Mouse (Mus musculus): ENCODE measurements around the gene Gm14862. TPM values are rescaled to one million over a fixed set of nuclear protein-coding genes. Genes with fewer than 3 reads are reported as not detected.

Gene Gm14862
- total RNA-seq, 1 experiment from 2014 or later: not detected

DNA sequence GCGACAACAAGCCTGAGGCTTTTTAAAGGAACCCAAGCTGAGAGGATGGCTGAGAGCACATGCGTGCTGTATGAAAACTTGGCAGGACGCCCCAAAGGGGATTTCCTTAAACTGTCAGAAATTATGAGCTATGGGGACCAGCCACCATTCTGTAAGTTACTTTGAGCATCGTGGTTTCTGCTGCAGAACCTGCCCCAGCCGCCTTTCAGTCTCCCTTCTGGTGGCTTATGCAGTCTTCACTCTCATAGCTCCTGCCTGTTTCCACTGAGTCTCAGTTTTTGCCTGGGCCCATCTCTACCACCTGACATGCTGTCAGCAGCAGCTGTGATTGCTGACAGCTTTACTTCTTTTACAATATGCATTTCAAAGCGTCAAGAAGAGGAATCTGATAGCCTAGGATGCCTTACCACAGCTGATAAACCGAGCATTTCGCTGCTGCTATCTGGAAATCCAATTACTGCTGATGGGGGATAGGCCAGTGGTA lies 13.3 kb downstream of the Gm14862 start:
- peak; percentile 89 to 90 for ATAC-seq (replicated peaks in 1 of 2; ENCODE audit: insufficient read depth in 1 of 2, low FRiP score in 2 of 2, low TSS enrichment in 1 of 2, low read depth in 1 of 2, poor library complexity in 2 of 2, severe bottlenecking in 2 of 2)

DNA sequence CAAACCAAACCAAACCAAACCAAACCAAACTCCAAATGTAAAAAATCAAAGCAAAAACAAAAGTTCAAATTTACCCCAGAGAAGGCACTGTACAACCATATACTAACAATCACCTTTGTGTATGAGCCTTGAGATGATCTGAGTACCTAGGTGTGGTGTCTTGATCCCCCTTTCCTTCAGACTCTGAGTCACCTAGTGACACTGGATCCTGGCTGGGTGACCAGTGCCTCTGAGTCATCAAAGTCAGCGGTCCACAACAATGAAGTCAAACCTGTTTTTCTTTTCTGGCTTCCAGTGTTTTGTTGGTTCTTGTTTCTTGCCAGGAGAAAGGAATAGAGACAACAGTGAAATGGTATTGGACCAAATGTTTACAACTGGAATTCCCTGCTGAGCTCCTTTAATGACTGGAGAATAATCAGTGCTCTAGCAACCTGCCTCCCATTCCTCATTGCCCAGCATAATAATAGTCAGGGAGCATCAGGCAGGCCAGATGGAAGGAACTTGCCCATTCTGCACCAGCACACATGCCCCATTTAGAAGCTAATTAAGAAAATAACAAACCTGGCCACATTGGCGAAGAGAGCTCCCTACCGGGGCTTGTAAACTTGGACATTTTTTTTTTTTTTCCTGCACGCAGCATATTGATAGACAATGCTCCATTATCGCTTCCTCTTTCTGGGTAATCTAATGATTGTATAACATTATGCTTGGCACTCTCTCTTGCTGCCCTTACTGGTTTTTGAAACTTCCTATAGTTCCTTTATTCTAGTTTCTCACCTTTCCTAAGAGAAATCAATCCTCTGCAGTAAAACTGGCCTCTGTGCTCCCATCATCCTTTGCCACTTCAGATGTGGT lies 15.7 kb downstream of the Gm14862 start:
- no peak for ATAC-seq (replicated peaks in 1 of 2; ENCODE audit: insufficient read depth in 1 of 2, low FRiP score in 2 of 2, low TSS enrichment in 1 of 2, low read depth in 1 of 2, poor library complexity in 2 of 2, severe bottlenecking in 2 of 2)

DNA sequence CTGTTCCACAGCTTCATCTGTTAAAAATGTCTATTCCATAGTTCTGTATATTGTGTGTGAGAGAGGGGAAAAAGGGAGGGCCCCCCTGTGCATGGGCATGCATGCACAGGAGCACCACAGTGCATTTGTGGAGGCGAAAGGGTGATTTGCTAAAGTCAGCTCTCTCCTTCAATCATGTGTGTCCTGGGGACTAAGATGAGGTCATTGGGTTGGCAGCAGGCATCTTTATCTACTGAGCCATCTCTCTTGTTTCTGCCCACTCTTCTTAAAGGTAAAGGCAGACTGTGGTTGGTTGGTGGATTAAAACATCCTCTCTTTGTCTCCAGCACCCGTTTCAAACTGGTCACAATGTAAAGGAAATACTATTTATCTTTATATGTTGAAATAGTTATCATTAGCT lies 29.6 kb downstream of the Gm14862 start:
- no peak for ATAC-seq (replicated peaks in 1 of 2; ENCODE audit: insufficient read depth in 1 of 2, low FRiP score in 2 of 2, low TSS enrichment in 1 of 2, low read depth in 1 of 2, poor library complexity in 2 of 2, severe bottlenecking in 2 of 2)

DNA sequence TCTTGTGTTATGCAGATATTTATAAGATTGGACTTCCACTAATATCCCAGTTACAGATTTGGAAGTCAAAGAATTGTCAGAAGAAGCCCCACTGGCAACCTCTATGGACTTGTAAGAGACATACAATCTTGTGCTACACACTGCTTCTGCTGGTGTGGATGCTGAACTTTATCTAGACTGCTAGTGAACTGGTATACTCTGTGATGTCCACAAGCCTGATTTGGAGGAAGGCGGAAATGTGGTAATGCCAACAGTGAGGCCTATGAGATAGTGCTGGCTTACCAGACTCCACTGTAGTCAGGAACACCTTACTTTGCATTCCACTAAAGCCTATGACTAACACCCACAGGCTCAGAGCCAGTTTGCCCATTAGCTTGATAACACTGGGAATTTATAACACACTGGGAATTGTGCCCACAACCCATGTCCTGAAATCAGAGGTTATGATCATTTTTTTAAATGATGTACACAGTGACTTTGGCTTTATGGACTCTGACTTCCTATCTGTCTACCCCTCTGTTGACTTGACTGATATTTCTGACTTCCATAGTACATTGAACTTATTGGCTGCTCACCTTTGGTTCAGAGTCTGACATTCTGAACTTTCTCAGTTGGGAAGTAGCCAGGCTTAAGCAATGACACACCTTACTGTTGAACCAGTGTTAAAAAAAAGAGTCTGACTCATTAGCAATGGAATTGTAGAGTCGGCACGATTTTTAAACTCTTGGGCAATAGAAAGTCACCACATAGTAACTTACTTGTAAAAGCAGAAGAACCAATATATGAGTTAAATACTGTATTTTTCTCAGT lies 34.1 kb downstream of the Gm14862 start:
- ATAC-seq (replicated peaks in 1 of 2; ENCODE audit: insufficient read depth in 1 of 2, low FRiP score in 2 of 2, low TSS enrichment in 1 of 2, low read depth in 1 of 2, poor library complexity in 2 of 2, severe bottlenecking in 2 of 2): no peak

DNA sequence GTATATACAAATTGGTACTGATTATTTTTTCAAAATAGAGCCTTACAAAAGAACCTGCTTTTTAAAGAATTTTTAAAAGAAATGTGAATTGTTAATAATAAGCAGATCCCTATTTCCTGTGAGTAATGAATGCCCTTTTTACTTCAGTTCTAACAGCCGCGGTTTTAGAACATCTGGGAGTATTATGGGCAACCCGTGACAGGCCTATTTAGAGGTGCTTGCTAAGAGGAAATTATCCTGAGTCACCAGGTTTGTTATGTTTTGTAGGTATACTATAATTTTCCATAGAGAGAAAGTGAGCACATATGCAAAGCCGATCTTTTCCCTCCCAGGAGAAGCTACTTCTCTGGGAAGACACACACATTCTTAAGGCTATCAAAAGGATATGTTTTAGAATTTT lies 35.0 kb downstream of the Gm14862 start:
- no peak for ATAC-seq (replicated peaks in 1 of 2; ENCODE audit: insufficient read depth in 1 of 2, low FRiP score in 2 of 2, low TSS enrichment in 1 of 2, low read depth in 1 of 2, poor library complexity in 2 of 2, severe bottlenecking in 2 of 2)

DNA sequence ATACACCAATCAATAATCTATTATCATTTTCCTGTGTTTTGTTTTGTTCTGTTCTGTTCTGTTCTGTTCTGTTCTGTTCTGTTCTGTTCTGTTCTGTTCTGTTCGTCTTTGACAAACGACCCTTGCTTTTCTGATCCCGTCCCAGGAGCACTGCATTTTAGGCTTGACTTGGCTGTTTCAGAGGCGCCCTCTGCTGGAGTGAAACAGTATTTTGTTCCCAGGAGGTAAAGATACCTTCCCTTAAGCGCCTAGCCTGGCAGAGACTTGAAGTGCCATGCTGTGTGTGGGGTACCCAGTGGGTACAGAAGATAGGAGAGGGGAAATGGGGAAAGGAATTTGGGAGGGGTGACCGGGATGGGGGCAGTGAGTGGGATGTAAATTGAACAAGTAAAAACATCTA lies 35.5 kb downstream of the Gm14862 start:
- no peak; a peak in 1 of 4 replicates for ATAC-seq (replicated peaks in 1 of 2; ENCODE audit: insufficient read depth in 1 of 2, low FRiP score in 2 of 2, low TSS enrichment in 1 of 2, low read depth in 1 of 2, poor library complexity in 2 of 2, severe bottlenecking in 2 of 2)

DNA sequence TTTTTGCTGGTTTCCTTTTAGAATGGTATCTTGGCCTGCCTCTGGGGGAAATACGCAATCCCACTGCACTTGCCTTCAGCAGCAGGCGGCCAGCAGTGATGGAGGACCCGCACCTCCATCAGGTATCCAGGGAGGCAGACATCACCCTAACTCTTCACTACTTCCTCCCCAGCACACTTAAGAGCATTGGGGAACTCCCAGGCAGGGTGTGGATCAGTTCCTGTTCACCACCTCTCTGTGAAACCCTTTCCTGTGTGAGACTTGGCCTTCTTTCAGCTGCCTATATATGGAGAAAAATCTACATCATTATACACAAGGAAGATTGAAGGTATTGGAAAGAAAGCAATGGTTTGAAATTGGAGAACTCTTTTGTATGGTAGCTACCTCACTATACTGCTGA lies 37.1 kb downstream of the Gm14862 start:
- peak; percentile 32 to 56; a peak in 3 of 4 replicates for ATAC-seq (replicated peaks in 1 of 2; ENCODE audit: insufficient read depth in 1 of 2, low FRiP score in 2 of 2, low TSS enrichment in 1 of 2, low read depth in 1 of 2, poor library complexity in 2 of 2, severe bottlenecking in 2 of 2)

DNA sequence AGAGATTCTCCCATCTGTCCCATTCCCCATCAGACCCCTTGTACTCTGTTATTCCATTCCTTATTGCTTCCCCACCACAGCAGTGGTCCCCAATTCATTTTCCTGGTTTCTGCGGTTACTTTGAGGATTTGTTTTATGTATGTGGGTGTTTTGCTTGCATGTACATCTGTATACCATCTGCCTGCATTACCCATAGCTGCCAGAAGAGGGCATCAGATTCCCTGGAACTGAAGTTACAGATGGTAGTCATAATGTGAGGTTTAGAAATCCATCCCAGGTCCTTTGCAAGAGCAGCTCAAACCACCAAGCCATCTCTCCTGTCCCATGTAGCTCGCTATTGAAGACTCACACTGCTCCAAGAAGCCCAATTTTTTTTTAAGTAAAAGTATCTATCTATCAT lies 40.5 kb downstream of the Gm14862 start:
- no peak for ATAC-seq (replicated peaks in 1 of 2; ENCODE audit: insufficient read depth in 1 of 2, low FRiP score in 2 of 2, low TSS enrichment in 1 of 2, low read depth in 1 of 2, poor library complexity in 2 of 2, severe bottlenecking in 2 of 2)

DNA sequence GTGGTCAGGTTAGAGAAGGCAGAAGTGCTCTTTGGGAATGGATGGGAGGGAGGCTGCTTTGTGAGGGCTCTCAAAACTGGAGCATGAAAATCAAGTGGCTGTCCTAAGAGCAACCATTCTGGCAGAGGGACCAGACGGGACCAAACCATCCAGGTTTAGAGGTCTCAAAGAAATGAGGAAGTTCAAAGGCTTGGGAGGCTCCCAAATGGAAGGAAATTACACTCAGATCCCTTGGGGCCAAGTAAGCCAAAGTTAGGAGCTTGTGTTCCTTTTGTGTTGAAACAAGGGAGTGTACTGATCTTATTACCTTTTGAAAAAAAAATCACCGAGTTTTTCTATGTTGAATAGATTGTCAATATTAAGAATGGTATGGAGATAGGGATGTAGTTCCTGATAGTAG lies 51.6 kb downstream of the Gm14862 start:
- no peak for ATAC-seq (replicated peaks in 1 of 2; ENCODE audit: insufficient read depth in 1 of 2, low FRiP score in 2 of 2, low TSS enrichment in 1 of 2, low read depth in 1 of 2, poor library complexity in 2 of 2, severe bottlenecking in 2 of 2)

DNA sequence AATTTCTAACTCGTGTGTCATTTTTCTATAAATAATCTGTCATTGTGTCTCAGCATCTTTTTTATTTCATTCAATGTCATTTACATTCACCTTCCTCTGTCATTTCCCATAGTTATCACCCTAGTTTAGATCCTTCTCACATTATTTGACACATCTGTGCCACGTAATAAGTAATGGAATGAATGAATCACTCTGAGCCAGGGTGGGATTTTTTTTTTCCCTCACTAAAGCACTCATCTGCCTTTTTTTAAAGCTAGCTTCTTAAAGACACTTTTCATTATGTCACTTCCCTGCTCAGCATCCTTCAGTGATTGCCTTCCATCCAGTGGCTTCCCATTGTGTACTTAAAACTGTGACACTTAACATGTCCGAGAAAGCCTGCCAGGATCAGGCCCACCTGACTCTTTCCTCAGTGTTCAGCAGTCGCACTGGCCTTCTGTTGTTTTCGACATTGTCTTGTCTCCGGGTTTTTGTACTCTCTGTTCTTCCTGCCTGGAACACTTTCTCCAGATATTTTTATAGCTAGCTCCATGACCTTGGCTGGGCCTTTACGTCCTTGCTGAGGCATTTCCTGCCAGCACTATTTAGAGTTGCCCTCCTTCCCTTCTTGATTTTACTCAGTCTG lies 53.8 kb downstream of the Gm14862 start:
- ATAC-seq (replicated peaks in 1 of 2; ENCODE audit: insufficient read depth in 1 of 2, low FRiP score in 2 of 2, low TSS enrichment in 1 of 2, low read depth in 1 of 2, poor library complexity in 2 of 2, severe bottlenecking in 2 of 2): no peak

DNA sequence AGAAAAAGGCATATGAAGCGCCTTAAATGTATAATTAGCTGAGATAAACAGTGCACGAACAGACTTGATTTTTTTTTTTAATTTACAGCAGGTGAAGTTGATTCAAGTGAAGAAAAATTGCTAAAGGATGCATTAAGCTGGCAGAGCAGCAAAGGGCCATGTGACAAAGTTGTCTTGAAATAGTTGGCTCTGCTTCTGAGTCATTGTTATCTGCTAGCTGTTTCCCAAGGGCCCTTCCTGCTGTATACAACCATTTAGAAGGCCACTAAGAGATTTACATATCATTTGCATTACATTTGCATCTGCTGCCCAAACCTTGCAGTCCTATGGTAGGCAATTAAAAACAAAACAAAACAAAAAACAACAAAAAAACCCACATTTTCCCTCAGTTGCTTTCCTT lies 54.7 kb downstream of the Gm14862 start:
- no peak for ATAC-seq (replicated peaks in 1 of 2; ENCODE audit: insufficient read depth in 1 of 2, low FRiP score in 2 of 2, low TSS enrichment in 1 of 2, low read depth in 1 of 2, poor library complexity in 2 of 2, severe bottlenecking in 2 of 2)

Other genes starting within 250 kb of the Gm14862 start
- not detected in 2 replicates for gene Fthl17e, start 223.4 kb downstream of the Gm14862 start, total RNA-seq (2017)
- not detected in 2 replicates for gene Fthl17f, start 193.9 kb downstream of the Gm14862 start, total RNA-seq (2017)
- gene 4930402K13Rik, start 152.3 kb downstream of the Gm14862 start, total RNA-seq (2017): not detected in 2 replicates
- gene Lancl3, start 57.0 kb downstream of the Gm14862 start, total RNA-seq (2017): 1.1 and 2.3 TPM in 2 replicates
- gene Xk, start 15.9 kb upstream of the Gm14862 start, total RNA-seq (2017): 8.4 and 10.4 TPM in 2 replicates
- not detected in 2 replicates for gene H2al1m, start 26.9 kb upstream of the Gm14862 start, total RNA-seq (2017)
- gene H2al1k, start 93.7 kb upstream of the Gm14862 start, total RNA-seq (2017): not detected in 2 replicates
- gene Cybb, start 230.9 kb upstream of the Gm14862 start, total RNA-seq (2017): 49.3 and 108 TPM in 2 replicates